Mouse (Mus musculus) testis, adult 2 months (tissue): ENCODE data around the gene Arhgap31. TPM values are rescaled to one million over a fixed set of nuclear protein-coding genes. Genes with fewer than 3 reads are reported as not detected.
"Not testable (repeated sequence)": the region's sequence is repeated elsewhere in the genome, so short reads cannot be mapped to it uniquely, and the experiment has no call there.

Experiments used
- H3K27ac ChIP-seq: fragments of 200-500 bp; 2 replicates; pipeline ENCODE4 v1.5.1; 2012; ENCODE audit warnings: low read depth, low read length; ENCODE audit not compliant: control insufficient read depth, insufficient read depth
- H3K27me3 ChIP-seq: fragments of 200-500 bp; 2 replicates; pipeline ENCODE4 v1.6.1; 2012; ENCODE audit warnings: mild to moderate bottlenecking, low read length, moderate library complexity; ENCODE audit not compliant: control insufficient read depth, insufficient read depth
- H3K36me3 ChIP-seq: fragments of 200-500 bp; 2 replicates; pipeline ENCODE4 v1.6.1; 2012; ENCODE audit warnings: mild to moderate bottlenecking, low read length; ENCODE audit not compliant: control insufficient read depth, insufficient read depth
- H3K4me1 ChIP-seq: fragments of 200-500 bp; 2 replicates; pipeline ENCODE4 v1.6.1; 2012; ENCODE audit warnings: low read length; ENCODE audit not compliant: control insufficient read depth, insufficient read depth
- H3K4me3 ChIP-seq: fragments of 200-500 bp; 2 replicates; pipeline ENCODE4 v1.5.1; 2012; ENCODE audit warnings: low read depth, mild to moderate bottlenecking, low read length, moderate library complexity, mixed read lengths; ENCODE audit not compliant: control insufficient read depth
- CTCF ChIP-seq: fragments of 200-500 bp; IDR thresholded peaks from 2 replicates; pipeline ENCODE4 v1.5.1; 2012; ENCODE audit warnings: low read depth, mild to moderate bottlenecking, inconsistent platforms, low read length, moderate library complexity; ENCODE audit not compliant: control insufficient read depth, insufficient read depth, insufficient replicate concordance
- POLR2A ChIP-seq: fragments of 200-500 bp; IDR thresholded peaks from 2 replicates; pipeline ENCODE4 v1.6.1; 2012; ENCODE audit warnings: low read depth, mild to moderate bottlenecking, inconsistent platforms, low read length, moderate library complexity; ENCODE audit not compliant: control insufficient read depth
- polyA plus RNA-seq: library from polyadenylated mRNA; depleted of rRNA; stranded (reverse); fragments of >200 nt; gene quantifications from 2 replicates; pipeline ENCODE4 v1.2.3, GENCODE M21; 2012

Gene Arhgap31
- polyA plus RNA-seq, 1 experiment = 2.6 TPM

DNA sequence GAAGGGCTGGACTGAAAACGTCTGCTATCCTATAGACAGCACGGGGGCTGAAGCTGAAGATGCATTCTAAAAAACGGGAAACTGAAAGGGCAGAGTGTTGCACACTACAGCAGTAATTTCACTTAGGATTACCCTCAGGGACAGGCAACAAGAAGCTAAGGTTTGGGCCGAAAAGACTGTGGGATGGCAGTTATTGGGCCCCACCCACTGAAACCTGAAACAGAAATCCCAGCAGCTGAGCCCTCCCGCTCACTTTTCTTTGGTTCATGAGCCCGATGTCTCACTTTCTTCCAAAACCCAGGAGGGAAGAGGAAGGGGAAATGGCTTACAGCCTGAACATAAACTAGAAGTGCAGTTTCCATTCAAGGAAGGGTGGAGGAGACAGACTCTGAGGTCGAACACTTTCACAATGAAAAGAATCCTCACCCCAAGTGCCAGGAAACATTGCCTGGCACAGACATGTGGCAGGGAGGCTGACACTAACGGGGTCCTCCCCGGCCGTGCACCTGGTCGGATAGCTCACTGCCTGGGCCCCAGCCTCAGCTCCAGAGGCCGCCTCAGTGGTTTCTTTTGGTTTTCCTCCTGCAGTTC lies 33.5 kb downstream of the Arhgap31 start:
- TF ChIP-seq POLR2A (no peak), CTCF (no peak)
- H3K27ac ChIP-seq = no peak overlapping the region
- H3K4me3 ChIP-seq = no peak overlapping the region
- peaks cover 9% of the 10 kb centered on the region for H3K4me1 ChIP-seq
- no peaks in the 10 kb centered on the region for H3K27me3 ChIP-seq
- H3K36me3 ChIP-seq = no peaks in the 10 kb centered on the region

- H3K36me3 ChIP-seq = no peaks in the 10 kb centered on the region
- H3K27ac ChIP-seq = no peak overlapping the region
- no peaks in the 10 kb centered on the region for H3K27me3 ChIP-seq
- no peak overlapping the region for H3K4me3 ChIP-seq
- no peak for TF ChIP-seq POLR2A
- TF ChIP-seq CTCF = no peak
- H3K4me1 ChIP-seq = peaks cover 10% of the 10 kb centered on the region
Measured at GRCm38 (mm10) chr16:38678853-38679252, 34.2 kb downstream of the Arhgap31 start.

DNA sequence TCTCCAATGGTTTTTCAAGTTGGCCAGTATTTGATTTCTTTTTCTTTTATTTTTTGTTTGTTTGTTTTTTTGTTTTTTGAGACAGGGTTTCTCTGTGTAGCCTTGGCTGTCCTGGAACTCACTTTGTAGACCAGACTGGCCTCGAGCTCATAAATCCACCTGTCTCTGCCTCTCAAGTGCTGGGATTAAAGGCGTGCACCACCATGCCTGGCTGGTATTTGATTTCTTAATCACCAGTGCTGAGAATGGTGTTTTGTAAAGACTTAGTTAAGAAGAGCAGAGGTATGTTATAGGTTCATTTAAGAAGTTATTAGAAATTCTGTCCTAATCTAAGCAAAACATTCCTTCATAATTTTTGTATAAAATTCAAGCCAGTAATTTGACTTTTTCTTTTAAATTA lies 35.1 kb downstream of the Arhgap31 start:
- not testable (repeated sequence) for H3K27me3 ChIP-seq, H3K36me3 ChIP-seq, H3K4me3 ChIP-seq, H3K27ac ChIP-seq
- peaks cover 17% of the 10 kb centered on the region for H3K4me1 ChIP-seq

DNA sequence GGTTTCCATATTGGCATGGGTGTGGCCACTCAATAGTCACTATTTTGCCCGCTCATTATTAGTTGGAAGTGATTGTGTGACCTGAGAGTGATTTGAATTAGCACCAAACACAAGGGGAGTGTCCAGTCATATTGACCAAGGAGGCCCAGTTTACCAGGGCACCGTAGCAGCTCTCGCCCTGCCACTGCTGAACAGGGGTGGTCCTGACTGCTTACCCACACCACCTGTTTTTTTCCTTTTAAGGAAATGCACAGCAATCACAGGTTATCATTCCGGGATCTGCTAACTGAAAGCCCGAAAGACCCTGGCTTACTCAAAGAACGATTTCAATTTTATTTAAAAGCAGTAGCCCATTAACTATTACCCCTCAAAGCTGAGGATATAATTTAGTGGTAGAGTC lies 35.9 kb downstream of the Arhgap31 start:
- no peaks in the 10 kb centered on the region for H3K36me3 ChIP-seq
- H3K27me3 ChIP-seq = no peaks in the 10 kb centered on the region
- H3K4me3 ChIP-seq = no peak overlapping the region

DNA sequence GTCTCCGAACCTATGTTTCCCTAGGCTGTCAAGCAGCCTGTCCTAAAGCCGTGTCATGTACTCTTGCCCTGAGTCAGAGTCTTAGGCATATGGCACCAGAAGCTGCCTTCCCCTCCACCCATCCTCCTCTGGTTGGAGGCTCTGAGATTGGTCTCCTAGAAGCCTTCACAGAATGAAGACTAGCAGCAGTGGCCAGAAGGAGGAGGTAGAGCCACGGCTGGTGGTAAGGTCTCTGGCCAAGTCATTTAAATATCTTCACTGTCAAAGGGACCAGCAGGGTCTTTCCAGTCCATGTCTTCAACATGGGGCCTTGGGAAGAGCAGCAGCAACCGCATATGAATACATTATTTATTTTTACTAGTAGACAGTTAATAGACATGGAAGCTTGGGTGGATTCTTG lies 36.4 kb downstream of the Arhgap31 start:
- Histone ChIP-seq H3K36me3 (no peaks in the 10 kb centered on the region), H3K4me1 (peaks cover 18% of the 10 kb centered on the region), H3K4me3 (no peak overlapping the region), H3K27ac (no peak overlapping the region), H3K27me3 (no peaks in the 10 kb centered on the region)
- TF ChIP-seq POLR2A (no peak), CTCF (no peak)

More for the DNA sequence above, 35.9 kb downstream of the Arhgap31 start:
- peaks cover 18% of the 10 kb centered on the region for H3K4me1 ChIP-seq
- no peak for TF ChIP-seq POLR2A
- no peak for TF ChIP-seq CTCF
- no peak overlapping the region for H3K27ac ChIP-seq

DNA sequence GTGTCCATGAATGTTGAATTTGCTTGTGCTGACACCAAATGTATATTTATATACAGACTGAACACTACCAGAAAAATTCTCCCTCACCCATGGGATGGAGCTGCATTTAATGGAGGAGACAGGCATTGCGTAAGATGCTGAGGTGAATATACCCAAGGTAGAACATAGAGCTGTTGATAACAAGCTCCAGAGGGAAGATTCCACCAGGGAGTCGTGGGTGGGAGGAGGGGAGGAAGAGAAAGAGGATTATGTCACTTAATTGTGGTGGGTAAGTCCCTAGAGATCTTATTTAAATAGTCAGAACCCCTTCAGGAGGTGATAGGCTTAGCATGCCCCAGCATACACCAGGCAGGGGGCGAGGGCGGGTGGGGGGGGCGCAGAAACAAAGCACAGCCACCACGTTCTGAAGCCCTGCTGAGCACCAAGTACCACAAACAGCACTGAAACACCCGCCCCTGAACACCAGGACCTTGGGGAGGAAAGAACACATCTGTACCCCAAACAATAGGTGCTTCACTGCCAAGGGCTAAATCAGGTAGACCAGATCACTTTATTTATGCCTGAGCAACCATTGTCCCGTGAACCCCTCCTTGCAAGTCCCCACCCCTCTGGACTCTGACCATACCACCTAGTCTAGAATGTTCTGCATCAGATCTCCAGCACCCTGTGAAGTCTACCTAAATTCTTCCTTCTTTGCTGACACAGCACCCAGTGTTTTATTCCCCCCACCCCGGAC lies 37.3 kb downstream of the Arhgap31 start:
- no peaks in the 10 kb centered on the region for H3K27me3 ChIP-seq
- no peak for TF ChIP-seq POLR2A
- TF ChIP-seq CTCF = no peak
- H3K4me1 ChIP-seq = peaks cover 18% of the 10 kb centered on the region
- H3K4me3 ChIP-seq = no peak overlapping the region
- H3K36me3 ChIP-seq = no peaks in the 10 kb centered on the region
- no peak overlapping the region for H3K27ac ChIP-seq

DNA sequence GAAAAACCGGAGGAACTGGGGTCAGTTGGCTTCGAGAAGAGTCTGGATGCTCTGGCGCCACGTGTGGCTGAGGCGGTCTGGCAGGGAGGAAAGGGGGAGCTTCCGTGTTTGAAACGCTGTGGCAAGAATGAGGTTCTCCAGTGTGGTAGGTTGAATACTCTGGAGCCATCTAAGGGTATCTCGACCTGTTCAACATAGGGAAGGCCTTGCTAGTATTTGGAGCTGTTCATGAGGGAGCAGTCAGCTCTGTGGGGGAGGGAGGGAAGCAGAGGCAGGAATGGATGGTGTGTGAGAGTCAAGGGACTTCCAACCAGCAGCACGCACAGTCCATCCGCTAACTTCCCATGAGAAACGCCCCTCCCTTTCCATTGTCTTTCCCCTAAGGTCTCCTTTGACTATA lies 38.2 kb downstream of the Arhgap31 start:
- Histone ChIP-seq H3K27ac (no peak overlapping the region), H3K4me1 (peaks cover 14% of the 10 kb centered on the region), H3K36me3 (no peaks in the 10 kb centered on the region), H3K27me3 (no peaks in the 10 kb centered on the region), H3K4me3 (no peak overlapping the region)
- TF ChIP-seq POLR2A (no peak), CTCF (no peak)
